Mouse (Mus musculus) kidney, adult 11 months (tissue): Measurements from ENCODE around the gene Mrgprg.

Experiments used
- DNase-seq: peaks from one replicate; pipeline ENCODE4 v3.0.0; 2022

The Mrgprg gene

DNA sequence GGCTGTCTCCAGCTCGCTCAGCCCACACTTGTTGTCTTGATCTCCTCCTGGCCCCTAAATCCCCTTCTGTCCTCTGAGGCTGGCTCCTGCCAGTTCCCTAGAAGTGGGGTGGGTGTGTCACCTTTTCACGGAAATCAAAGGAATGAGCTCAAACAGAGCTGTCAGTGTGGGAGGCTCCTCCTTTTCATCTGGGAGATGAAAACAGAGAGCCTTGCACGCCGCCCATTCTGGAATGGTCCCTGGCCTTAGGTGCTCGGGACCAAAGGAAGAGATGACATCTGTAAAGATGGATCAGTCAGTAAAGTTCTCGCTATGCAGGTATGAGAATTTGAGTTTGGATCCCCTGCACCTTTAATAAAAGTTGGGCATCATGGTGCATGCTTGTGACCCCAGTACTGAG lies at the start of gene Mrgprg:
Gene Mrgprg, minus strand, starts transcription at position 101 of the 400 bp plus-strand sequence.
- no peak for DNase-seq

DNA sequence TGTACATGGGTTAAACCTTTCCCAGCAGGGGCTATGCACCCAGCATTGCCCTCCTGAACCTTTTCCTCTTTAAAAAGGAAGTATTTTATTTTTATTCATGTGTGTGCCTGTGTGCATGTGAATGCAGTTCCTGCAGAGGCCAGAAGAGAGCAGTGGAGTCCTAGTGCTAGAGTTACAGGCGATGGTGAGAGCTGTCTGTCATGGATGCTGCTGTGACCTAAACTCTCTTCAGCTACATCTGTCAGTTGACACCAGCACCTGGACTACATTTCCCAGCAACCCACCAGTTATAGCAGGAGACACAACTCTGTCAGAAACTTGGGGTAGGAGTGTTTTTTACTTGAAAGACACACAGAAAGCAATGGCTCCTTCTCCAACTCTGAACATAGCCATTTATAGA lies 42.1 kb upstream of the Mrgprg start:
- DNase-seq: no peak

DNA sequence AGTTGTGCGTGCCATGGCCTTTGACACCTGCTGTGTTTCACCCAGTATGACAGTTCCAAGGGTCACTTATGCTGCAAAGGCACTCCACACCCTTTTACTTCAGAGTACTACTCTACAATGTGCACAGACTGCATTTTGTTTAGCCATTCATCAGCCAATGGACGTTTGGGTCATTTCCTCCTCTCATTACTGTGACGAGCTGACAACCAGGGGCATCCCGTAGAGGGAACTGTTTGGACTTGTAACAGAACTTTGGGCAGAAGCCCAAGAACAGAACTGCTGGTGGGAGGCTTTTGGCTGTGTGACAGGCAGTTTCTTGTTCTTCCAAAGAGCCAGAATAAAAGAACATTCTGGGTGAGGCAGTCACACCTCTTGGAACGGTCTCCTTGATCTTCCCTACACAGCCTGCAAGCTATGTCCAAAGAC lies 38.4 kb upstream of the Mrgprg start:
- DNase-seq: no peak

DNA sequence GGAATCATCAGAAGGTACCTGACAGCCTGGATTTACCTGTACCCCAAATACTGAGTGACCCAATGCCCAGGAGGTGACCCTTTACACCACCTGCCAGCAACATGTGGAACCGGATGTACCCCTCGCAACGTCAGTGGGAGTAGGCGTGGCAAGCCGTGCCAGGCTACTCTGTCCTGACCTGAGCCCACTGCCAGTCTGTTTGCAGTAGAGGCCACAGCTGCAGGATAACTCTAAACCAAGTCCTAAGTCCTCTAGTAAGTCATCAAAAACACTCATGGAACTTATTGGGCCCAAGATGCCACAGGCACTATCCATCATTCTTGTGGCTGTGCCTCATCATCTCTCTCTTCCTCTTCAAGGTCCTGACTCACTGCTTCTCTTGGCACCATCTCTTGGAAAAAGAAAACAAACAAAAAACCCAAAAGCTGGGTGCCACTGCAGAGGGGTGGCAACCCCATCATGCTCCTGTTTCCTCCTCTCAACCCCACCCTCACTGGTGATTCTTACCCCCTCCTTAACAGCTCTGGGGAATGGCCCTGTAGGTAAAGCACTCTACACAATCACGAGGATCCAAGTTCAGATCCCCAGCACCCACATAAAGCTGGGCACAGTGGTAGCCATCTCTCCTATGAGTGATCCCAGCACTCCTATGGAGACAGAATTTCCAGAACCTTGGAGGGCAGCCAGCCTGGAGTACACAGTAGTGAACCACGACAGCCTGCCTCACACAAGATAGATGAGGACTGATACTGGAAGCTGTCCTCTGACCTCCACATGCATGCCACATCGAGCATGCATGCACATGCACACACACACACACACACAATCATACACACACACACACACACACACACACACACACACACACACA lies 34.6 kb upstream of the Mrgprg start:
- no peak for DNase-seq

DNA sequence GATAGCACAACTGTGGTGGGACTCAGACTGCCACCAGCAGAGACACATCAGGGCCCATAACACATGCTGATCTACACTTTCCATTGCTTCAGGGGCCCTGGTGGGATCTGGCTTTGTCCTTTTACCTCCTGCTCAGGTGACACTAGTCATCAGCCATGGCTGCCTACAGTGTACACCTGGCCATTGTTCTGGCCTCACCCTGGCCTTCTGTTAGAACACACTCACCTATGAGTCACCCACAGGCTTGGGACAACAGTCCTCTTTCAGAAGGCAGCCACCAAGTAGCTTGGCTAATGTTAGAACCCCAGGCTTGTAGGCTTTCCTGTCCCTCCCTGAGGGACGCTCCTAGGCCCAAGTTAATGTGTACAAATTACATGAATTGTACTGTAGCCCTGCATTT lies 34.0 kb upstream of the Mrgprg start:
- DNase-seq: no peak

DNA sequence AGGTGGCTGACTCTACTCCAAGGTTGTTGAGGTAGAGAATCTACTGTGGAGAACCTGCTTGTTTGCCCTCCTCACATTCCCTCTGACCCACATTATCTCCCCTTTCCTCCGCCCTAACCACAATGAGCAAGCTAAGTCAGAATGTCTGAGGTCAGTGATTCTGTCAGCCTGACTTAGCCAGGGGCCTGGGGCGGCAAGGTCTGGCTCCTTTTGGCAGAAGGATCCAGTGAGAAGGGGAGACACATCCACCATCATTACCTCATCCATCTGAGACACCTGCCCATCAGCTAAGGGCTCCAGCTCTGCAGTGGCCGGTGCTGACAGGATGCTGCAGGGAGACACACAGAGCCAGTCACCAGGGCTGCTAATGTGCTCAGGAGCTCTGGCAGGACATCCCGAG lies 32.0 kb upstream of the Mrgprg start:
- no peak for DNase-seq

DNA sequence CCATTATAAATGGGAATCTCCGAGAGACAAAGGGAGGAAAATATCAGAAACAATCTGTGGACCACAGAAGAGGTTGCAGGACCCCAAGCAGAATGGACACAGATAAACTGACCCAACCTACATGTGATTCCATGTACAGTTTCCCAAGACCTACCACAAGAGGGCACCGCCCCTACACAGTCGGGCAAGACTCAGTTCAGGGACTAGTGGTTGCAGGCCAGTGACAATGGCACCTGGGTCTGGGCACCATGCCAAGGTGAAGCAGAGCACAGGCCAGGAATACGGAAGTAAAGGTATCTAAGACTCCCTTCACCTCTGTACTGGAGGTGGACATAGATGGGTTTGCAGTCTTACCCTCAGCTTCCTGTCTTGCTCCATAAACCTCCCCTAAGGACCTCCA lies 26.3 kb upstream of the Mrgprg start:
- peak; percentile 81 for DNase-seq

DNA sequence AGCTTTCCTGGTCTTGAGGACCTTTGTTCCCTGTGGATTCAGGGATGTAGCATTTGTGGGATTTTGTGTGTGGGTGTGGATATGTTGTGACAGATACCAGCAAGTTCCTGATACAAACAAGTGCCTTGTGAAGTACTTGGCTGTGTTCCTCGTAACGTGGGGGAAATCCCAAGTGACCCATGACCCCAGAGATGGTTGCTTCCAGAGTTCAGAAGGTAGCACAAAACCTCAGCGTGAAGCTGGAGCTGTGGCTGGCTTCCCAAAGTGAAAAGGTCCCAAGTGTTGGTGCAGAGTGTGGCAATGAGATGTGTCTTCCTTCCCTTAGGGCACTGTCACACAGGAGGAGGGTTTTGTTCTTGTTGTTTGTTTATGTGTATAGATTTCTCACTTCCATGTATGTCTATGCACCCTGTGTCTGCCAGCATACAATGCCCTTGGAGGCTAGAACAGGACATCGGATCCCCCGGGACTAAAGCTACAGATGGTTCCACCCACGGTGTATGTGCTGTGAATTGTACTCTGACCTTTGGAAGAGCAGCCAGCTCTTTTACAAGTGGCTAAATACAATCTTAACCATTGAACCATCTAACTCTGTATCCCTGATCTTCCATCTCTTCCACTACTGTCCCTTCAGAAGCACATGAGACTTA lies 25.7 kb upstream of the Mrgprg start:
- DNase-seq: peak; percentile 58

DNA sequence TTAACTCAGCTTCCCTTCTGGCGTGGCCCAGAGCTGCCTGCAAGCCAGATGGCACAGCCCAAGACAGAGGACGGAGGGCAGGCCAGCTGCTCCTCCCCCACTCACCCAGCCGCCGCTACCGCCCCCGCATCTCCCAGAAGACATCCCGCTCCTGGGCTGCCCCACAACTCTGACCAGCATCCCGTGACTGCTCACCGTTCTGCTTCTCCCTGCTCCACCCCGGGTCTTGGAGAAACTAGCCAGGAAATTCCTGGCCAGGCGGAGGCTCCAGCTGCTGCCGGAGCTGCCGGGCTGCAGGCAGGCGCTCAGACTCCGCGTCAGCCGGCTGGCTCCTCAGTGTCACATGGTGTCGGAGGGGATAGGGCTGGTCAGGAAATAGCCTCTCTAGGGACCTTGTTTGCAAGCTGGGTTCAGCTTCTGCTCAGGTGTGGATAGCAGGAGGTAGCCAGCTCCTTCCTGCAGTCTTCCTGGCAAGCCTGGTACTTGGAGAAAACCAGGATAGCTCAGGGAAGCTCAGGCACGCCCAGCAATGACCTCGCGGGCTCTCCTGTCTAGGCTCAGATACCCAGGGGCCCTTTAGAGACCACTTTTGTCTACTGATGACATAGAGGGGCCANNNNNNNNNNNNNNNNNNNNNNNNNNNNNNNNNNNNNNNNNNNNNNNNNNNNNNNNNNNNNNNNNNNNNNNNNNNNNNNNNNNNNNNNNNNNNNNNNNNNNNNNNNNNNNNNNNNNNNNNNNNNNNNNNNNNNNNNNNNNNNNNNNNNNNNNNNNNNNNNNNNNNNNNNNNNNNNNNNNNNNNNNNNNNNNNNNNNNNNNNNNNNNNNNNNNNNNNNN lies 17.4 kb upstream of the Mrgprg start, which contains the start of gene Mrgpre:
Gene Mrgpre, minus strand, starts transcription at position 505 of the 834 bp plus-strand sequence.
- DNase-seq: peak; percentile 88

DNA sequence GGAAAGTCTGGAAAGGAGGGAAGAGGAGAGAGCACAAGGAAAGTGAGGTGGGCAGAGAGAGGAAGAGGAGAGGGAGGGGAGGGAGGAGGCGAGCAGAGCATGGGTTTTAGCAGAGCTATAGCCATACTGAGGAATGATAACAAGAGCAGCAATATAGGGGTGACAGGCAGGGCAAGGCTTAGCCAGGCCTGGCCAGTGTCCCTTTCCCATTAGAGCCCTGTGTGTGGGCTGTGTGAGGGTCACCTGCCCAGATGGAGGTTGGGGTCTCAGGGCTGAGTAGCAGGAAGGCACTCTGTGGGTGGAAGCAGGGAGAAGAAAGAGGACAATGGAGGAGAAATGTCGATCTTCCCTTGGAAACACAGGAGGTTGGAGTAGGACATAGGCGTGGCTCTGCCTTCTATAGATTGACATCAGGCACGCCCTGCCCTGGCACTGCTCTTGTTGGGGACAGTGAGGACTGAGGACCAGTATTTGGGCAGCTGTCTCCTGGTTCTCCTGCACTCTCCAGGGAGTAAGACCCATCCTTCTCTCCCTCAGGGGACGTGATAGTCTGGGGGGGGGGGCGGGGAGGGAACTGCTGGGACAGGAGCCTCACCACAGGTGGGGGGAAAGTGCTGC lies 16.7 kb upstream of the Mrgprg start:
- no peak for DNase-seq

DNA sequence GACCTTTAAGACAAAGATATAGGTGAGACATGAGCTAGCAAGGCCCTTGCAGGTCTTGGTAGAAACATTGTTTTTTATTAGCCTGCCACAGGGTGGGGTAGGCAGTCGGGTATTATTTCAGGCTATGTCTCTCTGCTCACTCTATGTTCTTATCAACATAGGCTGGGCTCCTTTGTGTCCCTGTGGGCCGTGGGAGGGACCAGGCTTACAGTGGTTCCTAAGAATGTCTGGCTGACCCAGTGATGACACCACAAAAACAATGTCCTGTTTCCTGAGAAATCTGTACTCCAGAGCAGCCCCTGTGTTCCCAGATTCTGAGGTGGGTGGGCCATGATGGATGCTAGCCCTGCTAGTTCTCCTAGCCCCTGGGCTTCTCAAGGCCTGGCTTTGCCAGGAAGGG lies 10.6 kb upstream of the Mrgprg start:
- DNase-seq: peak; percentile 40

DNA sequence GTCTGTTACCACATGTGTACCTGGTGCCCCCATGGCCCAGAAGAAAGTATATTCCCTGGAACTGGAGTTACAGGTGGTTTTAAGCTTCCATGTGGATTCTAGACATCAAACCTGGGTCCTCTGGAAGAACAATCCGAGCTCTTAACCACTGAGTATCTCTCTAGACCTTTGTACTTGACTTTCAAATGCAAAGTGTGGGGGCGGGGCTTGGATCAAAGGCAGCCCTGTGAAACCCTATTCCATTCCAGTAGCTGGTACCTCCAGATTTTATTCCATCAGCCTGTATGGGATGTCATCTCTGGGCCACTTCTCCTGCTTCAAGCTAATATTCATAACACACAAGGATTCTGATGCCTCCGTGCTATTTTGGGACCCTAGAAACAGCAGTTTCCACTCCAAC lies 9.3 kb upstream of the Mrgprg start:
- no peak for DNase-seq

DNA sequence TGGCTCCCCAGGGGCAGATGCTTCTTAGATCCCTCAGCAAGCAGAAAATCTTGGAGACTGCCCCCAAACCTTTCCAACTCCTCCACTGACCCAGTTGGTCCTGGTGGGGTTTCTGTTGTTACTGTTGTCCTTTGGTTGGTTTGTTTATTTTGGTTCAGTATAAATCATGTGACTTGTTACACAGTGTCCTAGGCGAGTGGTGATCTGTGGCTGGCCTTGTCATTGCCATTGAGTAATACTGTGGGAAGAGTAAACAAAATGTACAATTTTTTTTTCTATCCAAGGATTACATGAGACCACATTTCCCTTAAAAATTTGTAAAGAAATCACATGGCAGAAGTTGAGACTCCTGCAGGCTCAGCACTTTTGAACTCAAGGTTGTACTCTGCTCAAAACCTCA lies 2.7 kb upstream of the Mrgprg start:
- DNase-seq: no peak

DNA sequence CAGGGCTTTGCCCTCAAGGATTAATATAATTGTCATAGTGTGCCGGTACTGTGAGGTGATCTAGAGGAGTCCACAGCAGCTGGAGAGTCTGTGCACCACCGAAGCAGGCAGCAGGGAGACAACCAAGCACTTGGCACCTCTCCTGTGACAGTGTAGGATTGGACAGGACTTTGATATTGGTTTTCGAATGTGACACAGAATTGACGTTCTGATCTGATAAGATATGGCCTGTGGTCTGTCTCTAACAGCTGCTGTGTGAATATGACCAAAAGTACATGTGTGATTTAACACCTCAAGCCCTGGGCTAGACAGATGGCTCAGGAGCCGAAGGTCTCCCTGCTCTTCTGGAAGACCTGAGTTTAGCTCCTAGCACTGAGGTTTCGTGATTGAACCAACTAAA lies 1.5 kb upstream of the Mrgprg start:
- DNase-seq: no peak

DNA sequence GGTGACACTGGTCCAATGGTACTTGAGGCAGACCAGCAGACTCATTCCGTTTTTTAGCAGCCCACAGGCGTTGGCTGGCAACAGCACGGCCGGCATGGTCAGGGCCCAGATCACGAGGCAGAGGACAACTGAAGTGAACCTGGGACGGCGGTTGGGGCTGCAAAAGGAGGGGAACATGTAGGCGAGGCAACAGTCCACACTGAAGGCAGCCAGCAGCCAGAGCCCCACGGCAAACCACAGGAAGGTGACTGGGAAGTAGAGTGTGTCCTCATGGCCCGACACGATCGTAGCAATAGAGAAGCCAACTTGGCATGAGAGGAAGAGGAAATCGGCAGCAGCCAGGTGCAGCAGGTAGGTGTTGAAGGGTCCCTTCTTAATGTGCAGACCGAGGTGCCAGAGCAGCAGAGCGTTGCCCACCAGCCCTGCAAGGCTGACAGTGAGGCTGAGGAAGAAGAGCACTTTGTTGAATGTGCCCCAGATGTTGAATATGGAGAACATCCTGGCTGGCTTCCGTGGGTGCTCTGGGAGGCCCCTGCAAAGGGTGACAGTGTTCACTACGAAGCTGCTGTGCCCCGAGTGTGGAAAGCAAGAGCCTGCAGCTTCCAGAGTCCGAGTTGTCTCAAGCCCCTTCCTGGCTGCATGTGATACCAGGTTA lies 1.8 kb downstream of the Mrgprg start:
- no peak for DNase-seq

DNA sequence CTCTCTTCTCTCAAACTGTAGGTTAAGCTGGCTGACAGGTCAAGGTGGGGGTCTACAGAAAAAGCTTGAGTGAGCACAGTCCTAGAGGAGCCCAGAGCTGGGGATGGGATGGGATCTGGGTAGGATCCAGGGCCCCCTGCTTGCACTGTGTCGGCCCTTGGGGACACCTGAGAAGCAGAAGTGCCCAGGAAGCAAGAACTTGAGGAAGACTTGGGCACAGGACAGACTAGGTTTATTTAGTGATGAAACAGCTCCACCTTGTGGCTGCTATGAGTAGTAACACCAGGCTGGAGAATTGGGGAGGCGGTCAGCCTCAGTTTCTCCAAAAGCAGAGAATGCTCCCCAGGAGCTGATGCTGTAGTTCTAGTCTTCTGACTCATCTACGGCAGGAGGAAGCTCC lies 3.0 kb downstream of the Mrgprg start:
- no peak for DNase-seq

DNA sequence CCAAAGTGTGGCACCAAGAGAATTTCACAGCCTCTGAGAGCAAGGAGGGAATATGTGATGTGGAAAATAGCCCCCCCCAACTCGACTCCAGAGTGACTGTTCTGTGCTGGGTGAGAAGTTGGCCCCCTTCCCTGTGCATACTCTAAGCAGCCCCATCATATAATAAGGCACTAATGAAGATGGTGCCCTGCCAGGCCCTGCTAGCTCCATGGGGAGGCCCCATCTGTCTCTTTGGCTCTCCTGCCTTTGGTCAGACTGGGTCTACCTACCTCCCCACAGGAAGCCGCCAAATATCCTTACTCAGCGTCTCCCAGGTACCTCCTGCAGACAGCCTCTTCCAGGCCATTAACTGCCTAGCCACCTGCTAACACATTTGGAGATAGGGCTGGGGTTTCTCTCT lies 7.8 kb downstream of the Mrgprg start:
- no peak for DNase-seq

DNA sequence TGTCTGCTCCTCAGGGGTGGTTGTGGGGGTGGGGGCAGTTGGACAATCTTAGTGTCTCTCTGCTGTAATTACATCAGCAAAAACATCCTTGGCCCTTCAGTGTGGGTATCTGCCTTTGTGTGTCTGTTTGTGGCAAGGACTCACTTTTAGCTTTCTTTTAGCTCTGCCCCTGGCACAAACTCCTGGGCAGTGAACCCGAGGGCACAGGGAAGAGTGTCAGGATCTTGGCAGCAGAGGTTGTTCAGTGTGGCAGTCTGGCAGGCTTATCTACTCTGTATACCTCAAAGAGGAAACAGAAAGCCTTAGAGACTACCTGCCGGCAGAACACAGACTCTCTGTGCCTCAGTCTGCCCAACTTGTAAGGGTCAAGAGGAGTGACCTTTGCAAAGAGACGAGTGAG lies 9.1 kb downstream of the Mrgprg start:
- peak; percentile 34 for DNase-seq

DNA sequence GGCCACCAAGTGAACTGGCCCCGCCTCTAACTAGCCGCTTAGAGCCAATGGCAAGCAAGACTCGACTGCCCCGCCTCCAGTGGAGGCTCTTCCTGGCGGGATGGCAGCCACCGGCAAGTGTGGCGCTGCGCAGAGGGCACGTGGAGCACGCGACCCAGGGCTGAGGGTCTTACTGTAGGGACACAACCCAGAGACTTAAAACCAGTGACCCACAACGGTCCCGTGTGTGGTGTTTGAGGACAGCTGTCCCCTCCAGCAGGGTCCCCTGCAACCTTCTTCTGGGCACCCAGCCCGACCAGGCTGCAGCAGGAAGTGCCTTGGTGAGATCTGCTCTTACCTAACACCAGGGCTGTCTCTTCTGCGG lies 9.8 kb downstream of the Mrgprg start:
- DNase-seq: peak; percentile 80

DNA sequence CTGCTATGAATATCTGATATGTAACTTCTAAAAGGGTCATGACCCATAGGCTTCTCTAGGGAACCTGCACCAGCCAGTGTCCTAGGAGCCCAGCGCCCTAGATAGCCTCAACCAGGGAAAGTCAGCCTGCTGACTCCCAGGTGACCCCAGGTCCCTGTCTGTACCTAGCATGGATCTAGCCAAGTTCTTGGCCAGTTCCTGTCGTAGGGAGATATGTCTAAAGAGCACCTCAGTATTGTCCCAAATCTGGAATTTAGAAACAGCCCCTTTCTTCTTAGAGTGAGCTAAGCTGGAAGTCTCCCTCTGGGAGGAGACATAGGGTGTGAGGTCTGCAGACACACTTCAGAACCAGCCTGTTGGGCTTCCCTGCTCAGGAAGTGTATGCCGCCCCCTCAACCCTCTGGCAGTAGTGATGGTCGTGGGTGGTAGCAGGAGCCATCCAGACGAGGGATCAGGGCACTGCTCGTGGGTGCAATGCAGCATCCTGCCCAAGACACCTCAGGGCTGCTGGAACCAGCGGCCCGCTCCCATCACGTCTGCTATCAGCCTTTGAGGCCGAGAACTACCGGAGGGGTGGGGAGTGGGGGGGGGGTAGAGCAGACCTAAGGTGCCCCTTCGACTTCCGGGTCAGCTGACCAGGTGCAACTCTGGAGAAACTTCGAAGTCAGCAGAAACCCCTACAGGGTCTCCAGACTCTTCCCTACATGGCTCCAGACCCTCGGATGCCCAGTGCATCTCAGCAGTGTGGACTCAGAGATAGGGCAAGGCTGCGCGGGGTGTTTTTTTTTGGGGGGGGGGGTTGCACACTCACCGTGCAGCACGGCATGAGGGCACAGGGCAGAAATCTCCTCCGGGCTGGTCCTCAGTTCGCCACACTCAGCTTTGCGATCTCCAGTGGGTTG lies 10.4 kb downstream of the Mrgprg start, which contains the start of gene Osbpl5:
Gene Osbpl5, minus strand, starts transcription at position 861 of the 902 bp plus-strand sequence.
- DNase-seq: no peak
